Mouse (Mus musculus): ENCODE measurements around the gene Olfr684. TPM values are rescaled to one million over a fixed set of nuclear protein-coding genes. Genes with fewer than 3 reads are reported as not detected.

Gene Olfr684
- not detected in 2 replicates for total RNA-seq (2021)
- long read RNA-seq = 0 reads

DNA sequence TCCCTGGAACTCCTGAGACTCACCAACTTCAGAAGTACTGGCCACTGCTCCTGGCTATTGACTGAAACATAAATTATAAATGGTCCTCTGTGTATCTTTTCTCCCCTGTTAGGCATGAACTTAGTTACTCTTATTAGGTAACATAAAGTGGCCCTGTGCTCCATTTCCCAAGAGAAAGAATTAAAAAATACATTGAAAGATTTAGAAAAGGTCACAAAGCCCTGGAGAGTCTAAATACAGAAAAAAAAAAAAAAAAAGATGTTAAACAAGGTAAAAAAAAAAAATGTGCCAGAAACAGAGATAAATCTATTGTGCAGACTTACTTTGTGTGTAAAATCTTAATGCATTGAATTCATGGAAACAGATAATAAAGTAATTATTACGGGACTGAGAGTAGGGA lies at the start of gene Olfr684:
TSS of gene Olfr684 (minus strand) at position 101 of the 400 bp plus-strand sequence.
- DNase-seq = no peak

DNA sequence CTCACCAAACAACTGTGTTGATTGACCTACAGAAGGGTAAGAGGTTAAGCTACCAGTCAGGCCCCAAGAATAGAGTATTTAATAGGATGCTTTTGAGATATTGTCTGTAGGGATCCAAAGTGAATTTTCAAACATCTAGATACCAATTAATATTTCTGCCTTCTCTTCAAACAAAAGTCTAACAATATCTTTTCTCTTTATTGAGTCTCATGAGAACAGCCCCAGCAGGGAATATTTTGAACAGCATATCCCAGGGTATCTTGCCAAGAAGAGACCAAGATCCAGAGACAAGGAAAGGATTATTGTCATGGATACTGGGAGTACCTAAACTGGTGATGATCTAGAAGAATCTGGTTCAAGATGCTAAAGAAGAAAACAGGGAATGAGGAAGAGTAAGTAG lies 43.9 kb upstream of the Olfr684 start, which contains the start of gene Olfr686:
TSS of gene Olfr686 (minus strand) at position 101 of the 400 bp plus-strand sequence.
- DNase-seq = no peak

DNA sequence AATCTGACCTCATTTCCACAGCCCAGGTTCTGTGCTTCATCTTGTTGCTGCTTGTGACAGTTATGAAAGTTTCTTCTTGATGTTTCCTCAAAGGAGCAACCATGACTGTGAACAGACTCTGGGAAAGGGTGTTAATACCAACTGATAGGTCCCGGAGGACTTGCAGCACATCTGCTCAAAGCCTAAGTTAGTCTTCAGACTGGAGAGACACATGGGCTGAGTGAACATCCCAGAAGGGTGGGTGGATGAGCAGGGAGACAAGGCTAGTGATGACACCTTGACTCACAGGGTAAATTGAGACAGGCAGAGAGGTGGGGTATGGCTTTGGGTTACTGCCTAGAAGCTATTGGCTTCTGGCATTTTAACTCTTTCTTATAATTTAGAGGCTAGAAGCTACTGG lies 22.5 kb upstream of the Olfr684 start, which contains the start of gene Olfr685:
TSS of gene Olfr685 (minus strand) at position 101 of the 400 bp plus-strand sequence.
- DNase-seq = no peak

DNA sequence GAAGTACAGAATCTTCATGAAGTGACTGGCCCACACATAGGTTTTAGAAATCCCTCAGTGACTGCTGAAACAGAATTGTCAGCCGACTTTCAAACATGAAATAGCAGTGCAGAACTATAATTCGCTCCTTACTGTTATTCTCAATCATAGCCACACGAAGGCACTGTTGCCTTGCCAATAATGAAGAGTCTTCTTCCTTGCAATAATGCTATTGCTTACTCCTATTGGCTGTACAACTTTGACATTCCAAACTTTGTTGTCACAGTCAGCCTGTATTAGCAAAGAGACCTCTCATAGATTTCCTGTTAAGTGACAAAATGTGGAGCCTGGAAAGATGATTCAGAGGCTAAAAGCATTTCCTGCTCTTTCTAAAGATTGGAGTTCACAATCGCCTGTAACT lies 7.3 kb upstream of the Olfr684 start:
- no peak for DNase-seq

DNA sequence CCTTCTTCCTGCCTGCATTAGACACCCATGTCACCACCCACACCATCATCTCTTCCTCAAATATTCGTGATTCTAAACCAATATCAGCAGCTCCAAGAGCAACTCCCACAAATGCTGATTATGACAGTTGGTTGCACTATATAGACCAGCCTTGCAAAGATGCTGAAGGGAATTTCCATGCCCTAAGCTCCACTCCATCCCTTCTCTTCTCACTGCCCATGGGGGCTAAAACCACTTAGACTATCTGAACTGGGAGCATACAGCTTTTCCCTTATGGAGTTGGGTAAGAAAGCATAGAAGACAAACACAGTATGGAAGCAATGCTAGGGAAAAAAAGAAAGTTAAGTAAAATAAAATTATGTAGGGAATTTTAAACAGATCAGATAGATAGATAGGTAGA lies 16.5 kb downstream of the Olfr684 start, which contains the start of gene Olfr683:
TSS of gene Olfr683 (minus strand) at position 101 of the 400 bp plus-strand sequence.
- DNase-seq = no peak

DNA sequence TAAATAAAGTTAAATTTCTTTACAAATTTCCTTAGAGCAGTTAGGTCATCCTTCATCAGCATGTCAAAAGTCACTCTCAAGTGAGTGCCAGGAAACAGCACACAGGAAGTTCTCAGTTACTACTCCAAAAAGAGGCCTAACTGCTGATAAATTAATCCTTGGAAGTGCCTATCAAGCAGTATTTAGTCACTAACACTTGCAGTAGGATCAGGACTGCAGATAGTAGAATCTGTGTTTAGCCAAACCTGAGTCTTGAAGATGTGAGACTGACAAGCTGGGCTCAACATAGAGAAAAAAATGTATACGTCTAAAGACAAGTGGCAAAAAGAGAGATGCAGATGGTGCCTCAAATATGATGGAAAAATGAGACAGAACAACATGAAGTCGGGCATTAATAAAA lies 22.2 kb downstream of the Olfr684 start:
- DNase-seq = no peak

DNA sequence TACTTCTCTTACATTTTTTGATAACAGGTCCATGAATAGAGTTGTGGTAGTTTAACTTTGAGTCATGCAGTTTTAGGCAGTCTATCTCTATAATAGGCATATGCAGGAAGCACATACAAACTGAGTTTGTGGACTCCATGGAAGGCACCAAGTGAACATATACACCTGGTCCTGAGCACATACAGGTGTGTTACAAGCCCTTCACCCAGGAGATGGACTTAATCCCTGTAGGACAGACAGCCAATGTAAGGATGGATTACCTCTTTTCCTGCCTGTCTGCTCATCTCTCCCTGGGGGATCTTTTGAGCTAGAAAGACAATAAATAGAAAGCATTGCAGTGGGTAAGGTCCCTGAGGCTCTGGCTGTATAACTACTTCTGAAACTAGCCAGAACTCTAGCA lies 46.9 kb downstream of the Olfr684 start, which contains the start of gene Olfr681:
TSS of gene Olfr681 (plus strand) at position 301 of the 400 bp plus-strand sequence.
- DNase-seq = no peak

Other genes with a start within 250 kb of the Olfr684 start
- not detected in 2 replicates for gene Olfr667, start 242.2 kb downstream of the Olfr684 start, total RNA-seq (2021)
- not detected in 2 replicates for gene Olfr668, start 235.6 kb downstream of the Olfr684 start, total RNA-seq (2021)
- gene Olfr669, start 229.4 kb downstream of the Olfr684 start, total RNA-seq (2021) = not detected in 2 replicates
- not detected in 2 replicates for gene Olfr670, start 201.0 kb downstream of the Olfr684 start, total RNA-seq (2021)
- not detected in 2 replicates for gene Olfr671, start 184.5 kb downstream of the Olfr684 start, total RNA-seq (2021)
- not detected in 2 replicates for gene Olfr672, start 161.6 kb downstream of the Olfr684 start, total RNA-seq (2021)
- gene Olfr675, start 135.2 kb downstream of the Olfr684 start, total RNA-seq (2021) = not detected in 2 replicates
- gene Olfr676, start 131.0 kb downstream of the Olfr684 start, total RNA-seq (2021) = not detected in 2 replicates
- not detected in 2 replicates for gene Olfr677, start 112.3 kb downstream of the Olfr684 start, total RNA-seq (2021)
- not detected in 2 replicates for gene Olfr678, start 99.2 kb downstream of the Olfr684 start, total RNA-seq (2021)
- not detected in 2 replicates for gene Olfr679, start 82.4 kb downstream of the Olfr684 start, total RNA-seq (2021)
- gene Olfr680-ps1, start 70.8 kb downstream of the Olfr684 start, total RNA-seq (2021) = not detected in 2 replicates
- gene Olfr681, start 46.8 kb downstream of the Olfr684 start, total RNA-seq (2021) = not detected in 2 replicates
- not detected in 2 replicates for gene Olfr683, start 16.6 kb downstream of the Olfr684 start, total RNA-seq (2021)
- not detected in 2 replicates for gene Olfr685, start 22.4 kb upstream of the Olfr684 start, total RNA-seq (2021)
- gene Olfr686, start 43.8 kb upstream of the Olfr684 start, total RNA-seq (2021) = not detected in 2 replicates
- not detected in 2 replicates for gene Olfr688, start 124.4 kb upstream of the Olfr684 start, total RNA-seq (2021)
- gene Olfr689, start 147.5 kb upstream of the Olfr684 start, total RNA-seq (2021) = not detected in 2 replicates
- not detected in 2 replicates for gene Olfr690, start 170.5 kb upstream of the Olfr684 start, total RNA-seq (2021)
- gene Olfr691, start 178.6 kb upstream of the Olfr684 start, total RNA-seq (2021) = not detected in 2 replicates
- gene Olfr692, start 204.6 kb upstream of the Olfr684 start, total RNA-seq (2021) = not detected in 2 replicates
- not detected in 2 replicates for gene Gm5901, start 211.4 kb upstream of the Olfr684 start, total RNA-seq (2021)
- 33.2 and 33.3 TPM in 2 replicates for gene Fam160a2, start 236.4 kb upstream of the Olfr684 start, total RNA-seq (2021)
- gene Cnga4, start 240.9 kb upstream of the Olfr684 start, total RNA-seq (2021) = not detected in 2 replicates

Measured in adrenal gland, postnatal 25 days (tissue).